Mouse (Mus musculus): Measurements from ENCODE around the gene Hs3st2. TPM values are rescaled to one million over a fixed set of nuclear protein-coding genes. Genes with fewer than 3 reads are reported as not detected.

The Hs3st2 gene
- total RNA-seq, 2 experiments from 2014 or later, result not detected

- TF ChIP-seq CTCF (IDR thresholded peaks at IDR 0.05), result no peak
- Histone ChIP-seq H3K27ac (no peak overlapping the region), H3K4me3 (no peak overlapping the region)
- DNase-seq, result no peak
- intact Hi-C loops (cut with DNase I), result no loop called here
These were observed 142.7 kb downstream of the Hs3st2 start for GRCm38 (mm10) chr7:121534386-121534785.

GRCm38 (mm10) chr7:121535987-121536386 is 144.3 kb downstream of the Hs3st2 start:
- DNase-seq, result no peak

GRCm38 (mm10) chr7:121539405-121540275 is 148.0 kb downstream of the Hs3st2 start:
- intact Hi-C loops (cut with DNase I), result no loop called here
- Histone ChIP-seq H3K4me3 (no peak overlapping the region), H3K27ac (no peak overlapping the region)
- TF ChIP-seq CTCF (IDR thresholded peaks at IDR 0.05), result peak; percentile 27; the same call in 1 of the 2 replicates
- DNase-seq, result peak; percentile 32

More at GRCm38 (mm10) chr7:121535987-121536386, 144.3 kb downstream of the Hs3st2 start:
- no peak overlapping the region for H3K27ac ChIP-seq
- H3K4me3 ChIP-seq, result no peak overlapping the region
- TF ChIP-seq CTCF (IDR thresholded peaks at IDR 0.05), result no peak
- intact Hi-C loops (cut with DNase I), result no loop called here

- Histone ChIP-seq H3K4me3 (no peak overlapping the region), H3K27ac (no peak overlapping the region)
- DNase-seq, result no peak
- TF ChIP-seq CTCF (IDR thresholded peaks at IDR 0.05), result peak; percentile 3; the same call in 1 of the 2 replicates
- intact Hi-C loops (cut with DNase I), result no loop called here
These were observed 150.8 kb downstream of the Hs3st2 start for GRCm38 (mm10) chr7:121542458-121542857.

- DNase-seq, result no peak
- TF ChIP-seq CTCF (IDR thresholded peaks at IDR 0.05), result no peak
- no peak overlapping the region for H3K4me3 ChIP-seq
- H3K27ac ChIP-seq, result no peak overlapping the region
- intact Hi-C loops (cut with DNase I), result no loop called here
These were observed 157.8 kb downstream of the Hs3st2 start for GRCm38 (mm10) chr7:121549329-121550022.
